Mouse (Mus musculus) kidney, embryonic 16.5 days (tissue): ENCODE results near the gene Csrp3. TPM values are rescaled to one million over a fixed set of nuclear protein-coding genes. Genes with fewer than 3 reads are reported as not detected.

Experiments
- ATAC-seq: fragments of 200-750 bp; cut with Nextera tagmentation; 2 replicates; pipeline ENCODE4 v1.8.0; 2017; ENCODE audit warnings: moderate TSS enrichment; ENCODE audit not compliant: low FRiP score, low TSS enrichment
- H3K27ac ChIP-seq: fragments of 300-500 bp; sonication (generic); 2 replicates; pipeline ENCODE4 v1.5.1; 2014; ENCODE audit warnings: low read length
- H3K27me3 ChIP-seq: fragments of 300-500 bp; sonication (generic); 2 replicates; pipeline ENCODE4 v1.6.1; 2014; ENCODE audit warnings: low read length, control low read depth, mixed read lengths; ENCODE audit not compliant: insufficient read depth
- H3K36me3 ChIP-seq: fragments of 300-500 bp; sonication (generic); 2 replicates; pipeline ENCODE4 v1.6.1; 2014; ENCODE audit warnings: low read length, control low read depth, mixed read lengths; ENCODE audit not compliant: insufficient read depth
- H3K4me1 ChIP-seq: fragments of 300-500 bp; sonication (generic); 2 replicates; pipeline ENCODE4 v1.6.1; 2014; ENCODE audit warnings: low read length, control low read depth, mixed read lengths; ENCODE audit not compliant: insufficient read depth
- H3K4me2 ChIP-seq: fragments of 300-500 bp; sonication (generic); replicated peaks from 2 replicates; pipeline ENCODE4 v1.6.1; 2014; ENCODE audit warnings: low read depth, low read length
- H3K4me3 ChIP-seq: fragments of 300-500 bp; sonication (generic); 2 replicates; pipeline ENCODE4 v1.5.1; 2014; ENCODE audit warnings: mild to moderate bottlenecking, low read length
- H3K9ac ChIP-seq: fragments of 300-500 bp; sonication (generic); replicated peaks from 2 replicates; pipeline ENCODE4 v1.6.1; 2014; ENCODE audit warnings: low read length
- H3K9me3 ChIP-seq: fragments of 300-500 bp; sonication (generic); 2 replicates; pipeline ENCODE4 v1.6.1; 2016; ENCODE audit warnings: low read length, control low read depth
- WGBS: fragments of 180-500 bp; shearing (Covaris S2); extraction: QIAGEN DNeasy Blood & Tissue Kit; methylation state at CpG from one replicate; pipeline ENCODE4 v1.1.7; 2014; 5-methylcytosine and 5-hydroxymethylcytosine counted together
- polyA plus RNA-seq: library from polyadenylated mRNA; unstranded; fragments of >200 nt; fragmentation: Nextera tagmentation; extraction: Ambion mirVana; gene quantifications from 2 replicates; pipeline ENCODE4 v1.2.1, GENCODE M21; 2015

Csrp3 gene
- polyA plus RNA-seq, 1 experiment from 2014 or later = 4.2 TPM

DNA sequence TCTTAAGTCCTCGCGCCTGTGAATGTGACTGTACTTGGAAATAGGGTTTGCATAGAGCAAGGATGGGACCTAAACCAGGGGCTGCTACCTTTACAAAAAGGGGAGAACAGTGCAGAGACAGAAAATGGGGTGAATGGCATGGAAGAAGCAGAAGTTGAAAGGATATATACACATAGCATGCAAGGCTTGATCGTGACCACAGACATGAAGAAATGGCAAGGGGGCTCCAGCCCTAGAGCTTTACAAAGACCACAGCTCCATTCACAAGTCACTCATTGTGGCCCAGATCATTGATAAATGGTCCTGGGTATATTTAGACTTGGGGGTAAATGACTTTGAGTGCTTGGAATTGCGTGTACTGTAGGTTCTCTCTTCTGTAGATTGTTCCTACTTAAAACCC, 65.4 kb downstream of the Csrp3 start:
- Histone ChIP-seq H3K36me3 (no peaks in the 10 kb centered on the region), H3K4me1 (no peaks in the 10 kb centered on the region), H3K4me2 (no peak overlapping the region), H3K27me3 (no peaks in the 10 kb centered on the region), H3K27ac (no peak overlapping the region), H3K9me3 (no peaks in the 10 kb centered on the region), H3K4me3 (no peak overlapping the region), H3K9ac (no peak overlapping the region)
- no peak for ATAC-seq
- 80% methylated on average over 4 of the region's 4 CpGs for whole genome bisulfite sequencing

Other genes starting within 250 kb of the Csrp3 start
- gene Mrgprb3, start 204.2 kb downstream of the Csrp3 start, polyA plus RNA-seq = not detected in 2 replicates
- 43.8 and 46.0 TPM in 2 replicates for gene Zdhhc13, start 59.0 kb downstream of the Csrp3 start, polyA plus RNA-seq
- gene E2f8, start 33.6 kb upstream of the Csrp3 start, polyA plus RNA-seq = 16.5 and 22.4 TPM in 2 replicates
- 22.6 and 32.8 TPM in 2 replicates for gene Nav2, start 60.7 kb upstream of the Csrp3 start, polyA plus RNA-seq